Mouse (Mus musculus) stomach, postnatal 0 days (tissue): ENCODE measurements around the gene Cds1. TPM values are rescaled to one million over a fixed set of nuclear protein-coding genes. Genes with fewer than 3 reads are reported as not detected.
A peak's percentile ranks its signal among the peaks of the same experiment; 100 is the strongest.

Experiments
- ATAC-seq: fragments of 200-750 bp; cut with Nextera tagmentation; 2 replicates; pipeline ENCODE4 v1.8.0; 2017; ENCODE audit not compliant: low FRiP score, low TSS enrichment
- DNase-seq: peaks from one replicate; pipeline ENCODE4 v3.0.0-alpha.2; 2016; ENCODE audit warnings: low spot score
- H3K27ac ChIP-seq: fragments of 300-500 bp; sonication (generic); replicated peaks from 2 replicates; pipeline ENCODE4 v1.5.1; 2014; ENCODE audit warnings: mild to moderate bottlenecking, control low read depth
- H3K27me3 ChIP-seq: fragments of 300-500 bp; sonication (generic); 2 replicates; pipeline ENCODE4 v1.6.1; 2014; ENCODE audit warnings: low read length; ENCODE audit not compliant: control insufficient read depth, insufficient read depth
- H3K36me3 ChIP-seq: fragments of 300-500 bp; sonication (generic); 2 replicates; pipeline ENCODE4 v1.6.1; 2014; ENCODE audit warnings: low read length, mixed read lengths; ENCODE audit not compliant: control insufficient read depth, insufficient read depth
- H3K4me1 ChIP-seq: fragments of 300-500 bp; sonication (generic); replicated peaks from 2 replicates; pipeline ENCODE4 v1.6.1; 2014; ENCODE audit warnings: antibody characterized with exemption; ENCODE audit not compliant: control insufficient read depth, insufficient read depth
- H3K4me2 ChIP-seq: fragments of 300-500 bp; sonication (generic); replicated peaks from 2 replicates; pipeline ENCODE4 v1.6.1; 2014; ENCODE audit warnings: low read depth, mild to moderate bottlenecking, control low read depth, moderate library complexity
- H3K4me3 ChIP-seq: fragments of 300-500 bp; sonication (generic); 2 replicates; pipeline ENCODE4 v1.5.1; 2014; ENCODE audit warnings: low read depth, low read length, control low read depth
- H3K9ac ChIP-seq: fragments of 300-500 bp; sonication (generic); 2 replicates; pipeline ENCODE4 v1.6.1; 2014; ENCODE audit warnings: mild to moderate bottlenecking, low read length, control low read depth, mixed read lengths
- H3K9me3 ChIP-seq: fragments of 300-500 bp; sonication (generic); 2 replicates; pipeline ENCODE4 v1.6.1; 2016; ENCODE audit warnings: low read length; ENCODE audit not compliant: control insufficient read depth
- CTCF ChIP-seq: IDR thresholded peaks from 2 replicates; pipeline ENCODE4 v1.5.1; 2016; ENCODE audit warnings: antibody characterized with exemption, low read depth, mild to moderate bottlenecking, moderate library complexity
- EP300 ChIP-seq: optimal IDR thresholded peaks from 2 replicates; pipeline ENCODE3; 2016; ENCODE audit warnings: antibody characterized with exemption
- WGBS: fragments of 180-500 bp; shearing (Covaris S2); extraction: QIAGEN DNeasy Blood & Tissue Kit; methylation state at CpG from one replicate; pipeline ENCODE4 v1.1.7; 2014; 5-methylcytosine and 5-hydroxymethylcytosine counted together
- polyA plus RNA-seq: library from polyadenylated mRNA; unstranded; fragments of >200 nt; fragmentation: Nextera tagmentation; extraction: Ambion mirVana; gene quantifications from 2 replicates; pipeline ENCODE4 v1.2.1, GENCODE M21; 2015

Gene Cds1
- polyA plus RNA-seq: 18.0 and 18.5 TPM in 2 replicates

DNA sequence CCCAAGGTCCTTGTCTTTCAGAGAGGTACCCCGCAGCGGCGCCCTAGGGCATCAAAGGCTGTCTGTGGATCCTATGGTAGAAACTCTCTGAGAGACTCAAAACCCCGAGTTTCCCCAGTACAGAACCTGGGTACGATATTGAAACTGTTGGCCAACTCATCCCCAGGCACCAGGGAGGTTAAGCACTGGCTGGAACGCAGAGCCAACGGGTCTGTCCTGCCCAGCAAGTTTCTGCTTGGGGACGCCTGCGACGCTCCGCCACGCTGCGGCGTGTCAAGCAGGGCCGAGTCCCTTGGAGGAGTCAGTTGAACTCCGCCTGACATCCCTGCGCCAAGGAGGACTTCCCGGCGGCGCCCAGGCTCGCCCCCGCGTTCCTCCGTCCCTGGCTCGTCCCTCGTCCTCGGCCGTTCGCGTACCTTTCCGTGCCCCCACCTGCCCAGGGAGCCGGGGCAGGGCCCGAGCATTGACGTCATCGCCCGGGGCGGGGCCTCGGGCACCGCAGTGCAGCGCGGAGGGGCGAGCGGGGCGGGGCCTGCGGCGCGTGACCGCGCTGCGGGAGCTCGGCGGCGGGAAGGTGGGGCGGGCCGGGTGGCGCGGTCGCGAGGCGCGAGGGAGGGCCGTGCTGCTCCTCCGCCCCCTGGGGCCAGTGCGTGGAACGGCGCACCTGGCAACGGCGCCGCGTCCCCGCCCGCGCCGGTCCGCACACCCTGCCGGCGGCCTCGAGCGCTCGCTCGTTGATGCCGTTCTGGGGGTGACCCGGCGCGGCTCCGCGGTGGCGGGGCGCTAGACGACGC, at the start of gene Cds1:
TSS of gene Cds1 (plus strand) at position 577 of the 794 bp plus-strand sequence.
- DNase-seq: peak; percentile 85
- Histone ChIP-seq H3K4me1 (no peaks in the 10 kb centered on the region; the same call in 1 of the 2 replicates), H3K4me3 (peak within 1 kb of the TSS; percentile 83), H3K9ac (peak within 1 kb of the TSS; percentile 74), H3K36me3 (no peaks in the 10 kb centered on the region), H3K9me3 (no peaks in the 10 kb centered on the region), H3K27me3 (no peaks in the 10 kb centered on the region), H3K27ac (peak within 1 kb of the TSS; percentile 77), H3K4me2 (peak within 1 kb of the TSS; percentile 99)
- peak; percentile 89 for ATAC-seq
- under 1% methylated on average over 60 of the region's 91 CpGs for WGBS
- TF ChIP-seq CTCF: peak; percentile 28
- peak; percentile 79 for TF ChIP-seq EP300

DNA sequence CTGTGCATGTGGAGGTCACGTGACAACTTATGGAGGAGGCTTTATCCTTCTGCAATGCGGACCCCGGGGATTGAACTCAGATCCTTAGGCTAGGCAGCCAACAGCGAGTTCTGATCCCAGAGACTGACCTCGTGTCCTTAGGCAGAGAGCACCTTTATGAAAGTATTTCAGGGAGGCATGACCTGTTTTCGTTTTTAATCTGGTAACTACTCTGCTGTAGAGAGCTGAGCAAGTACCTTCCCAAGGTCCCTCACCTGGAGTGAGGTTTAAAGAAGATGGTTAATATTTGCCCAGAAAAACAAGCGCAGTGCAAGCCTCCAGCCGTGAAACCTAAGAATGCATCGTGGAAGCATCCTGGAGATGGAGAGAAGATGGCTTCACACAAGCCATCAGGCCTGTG, 40.7 kb upstream of the Cds1 start:
- Histone ChIP-seq H3K9ac (no peak overlapping the region), H3K27ac (no peak overlapping the region), H3K27me3 (no peaks in the 10 kb centered on the region), H3K4me3 (no peak overlapping the region), H3K36me3 (no peaks in the 10 kb centered on the region), H3K4me1 (no peaks in the 10 kb centered on the region; the same call in 1 of the 2 replicates), H3K4me2 (no peak overlapping the region), H3K9me3 (no peaks in the 10 kb centered on the region)
- ATAC-seq: no peak
- no peak for DNase-seq
- 81% methylated on average over 9 of the region's 9 CpGs for WGBS
- TF ChIP-seq EP300 (no peak), CTCF (no peak)

DNA sequence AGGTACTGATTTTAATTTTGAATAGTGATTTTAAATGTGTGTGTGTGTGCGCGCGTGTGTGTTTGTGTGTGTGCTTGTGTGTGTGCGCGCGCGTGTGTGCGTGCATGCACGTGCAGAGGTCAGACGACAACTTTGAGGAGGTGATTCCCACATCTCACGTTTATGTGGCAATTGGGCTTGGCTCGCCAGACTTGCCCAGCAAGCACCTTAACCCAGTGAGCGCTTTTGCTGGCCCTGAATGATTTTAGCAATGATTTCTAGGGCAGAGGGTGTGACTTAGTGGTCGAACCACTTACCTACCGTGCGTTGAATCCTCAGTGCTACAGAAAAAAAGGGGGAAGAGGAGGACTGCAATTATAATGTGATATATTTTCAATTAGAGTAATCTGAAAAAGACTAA, 40.2 kb upstream of the Cds1 start:
- ATAC-seq: no peak
- H3K36me3 ChIP-seq: no peaks in the 10 kb centered on the region
- WGBS: 85% methylated on average over 16 of the region's 16 CpGs
- no peak for DNase-seq
- no peak overlapping the region for H3K4me2 ChIP-seq
- no peaks in the 10 kb centered on the region for H3K27me3 ChIP-seq
- no peak overlapping the region for H3K4me3 ChIP-seq
- no peak overlapping the region for H3K27ac ChIP-seq
- TF ChIP-seq EP300: no peak
- TF ChIP-seq CTCF: no peak
- H3K4me1 ChIP-seq: no peaks in the 10 kb centered on the region; the same call in 1 of the 2 replicates
- H3K9me3 ChIP-seq: no peaks in the 10 kb centered on the region
- H3K9ac ChIP-seq: no peak overlapping the region

DNA sequence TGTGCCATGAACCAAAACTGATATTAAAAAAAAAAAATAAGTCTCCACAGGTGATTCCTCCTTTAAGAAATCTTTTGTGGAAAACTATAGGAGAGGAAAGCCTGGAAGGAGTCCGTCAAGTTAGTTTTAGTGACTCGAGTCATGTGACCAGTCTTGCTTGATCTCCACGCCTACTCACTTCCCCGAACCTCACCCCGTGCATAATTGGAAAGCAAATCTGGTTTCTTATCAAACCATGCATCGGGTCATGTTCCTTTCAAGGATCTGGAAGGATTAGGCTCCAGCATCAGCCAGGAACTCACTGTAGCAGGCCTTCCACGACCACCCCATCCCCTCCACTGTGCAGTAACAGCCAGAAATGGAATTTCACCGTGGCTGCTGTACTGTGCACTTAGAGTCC, 39.2 kb upstream of the Cds1 start:
- DNase-seq (no peak), ATAC-seq (0 out of 2 replicates have a peak, but pooled peaks have one; percentile 26)
- H3K36me3 ChIP-seq: no peaks in the 10 kb centered on the region
- H3K4me1 ChIP-seq: no peaks in the 10 kb centered on the region; the same call in 1 of the 2 replicates
- no peaks in the 10 kb centered on the region for H3K27me3 ChIP-seq
- H3K27ac ChIP-seq: peak overlapping the region; percentile 45; the same call in 1 of the 2 replicates
- TF ChIP-seq EP300: no peak
- no peak for TF ChIP-seq CTCF
- no peaks in the 10 kb centered on the region for H3K9me3 ChIP-seq
- WGBS: 55% methylated on average over 8 of the region's 8 CpGs
- no peak overlapping the region for H3K4me2 ChIP-seq
- H3K4me3 ChIP-seq: no peak overlapping the region
- no peak overlapping the region for H3K9ac ChIP-seq

DNA sequence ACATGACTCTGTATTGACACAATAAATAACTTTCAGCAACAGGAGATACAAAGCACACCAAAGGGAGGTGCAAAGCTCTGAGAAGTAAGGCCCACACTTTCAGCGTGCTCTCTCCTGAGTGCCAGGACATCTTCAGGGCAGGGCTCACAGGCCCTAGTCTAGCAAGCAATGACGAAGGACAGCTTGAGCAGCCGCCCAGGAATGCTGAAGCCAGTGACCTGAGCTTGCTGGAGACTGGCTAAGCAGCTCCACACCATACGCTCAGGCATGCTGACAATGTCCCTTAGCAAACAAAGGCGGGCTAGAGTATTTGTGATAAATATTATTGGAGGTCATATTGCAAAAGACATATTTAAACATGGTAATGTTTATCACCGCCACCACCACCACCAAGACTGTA, 38.6 kb upstream of the Cds1 start:
- H3K4me1 ChIP-seq: no peaks in the 10 kb centered on the region
- ATAC-seq (peak; percentile 64), DNase-seq (peak; percentile 22)
- no peaks in the 10 kb centered on the region for H3K9me3 ChIP-seq
- no peaks in the 10 kb centered on the region for H3K36me3 ChIP-seq
- no peak overlapping the region for H3K4me3 ChIP-seq
- TF ChIP-seq CTCF (no peak), EP300 (no peak)
- 46% methylated on average over 6 of the region's 6 CpGs for WGBS
- no peak overlapping the region for H3K27ac ChIP-seq
- no peak overlapping the region for H3K4me2 ChIP-seq
- H3K9ac ChIP-seq: no peak overlapping the region
- H3K27me3 ChIP-seq: no peaks in the 10 kb centered on the region

DNA sequence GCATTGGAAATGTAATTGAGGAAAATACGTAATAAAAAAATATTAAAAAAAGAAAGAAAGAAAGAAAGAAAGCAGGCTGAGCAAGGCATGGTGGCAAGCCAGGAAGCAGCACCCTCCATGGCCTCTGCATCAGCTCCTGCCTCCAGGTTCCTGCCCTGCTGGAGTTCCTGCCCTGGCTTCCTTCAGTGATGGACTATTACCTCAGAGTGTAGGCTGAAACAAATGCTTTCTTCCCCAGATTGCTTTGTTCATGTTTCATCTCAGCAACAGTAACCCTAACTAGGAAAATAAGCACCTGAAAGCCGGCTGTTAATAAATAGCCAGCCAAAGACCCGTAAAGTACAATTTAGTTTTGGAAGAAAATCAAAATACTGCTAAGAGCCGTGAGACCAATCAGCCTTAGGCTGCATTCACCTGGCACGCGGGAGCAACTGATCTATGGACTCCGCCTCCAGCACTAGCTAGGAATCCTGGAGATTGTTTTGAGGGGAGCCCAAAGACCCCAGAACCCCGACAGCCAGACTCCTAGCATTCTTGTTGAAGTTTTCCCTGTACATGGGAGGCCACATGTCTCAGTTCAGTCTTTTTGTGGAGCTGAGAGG, 36.5 kb upstream of the Cds1 start:
- no peak overlapping the region for H3K4me3 ChIP-seq
- WGBS: 69% methylated on average over 8 of the region's 8 CpGs
- H3K36me3 ChIP-seq: no peaks in the 10 kb centered on the region
- no peak for DNase-seq
- TF ChIP-seq EP300 (no peak), CTCF (no peak)
- no peaks in the 10 kb centered on the region for H3K4me1 ChIP-seq
- H3K9ac ChIP-seq: no peak overlapping the region
- H3K4me2 ChIP-seq: no peak overlapping the region
- H3K9me3 ChIP-seq: no peaks in the 10 kb centered on the region
- ATAC-seq: no peak
- H3K27me3 ChIP-seq: no peaks in the 10 kb centered on the region
- no peak overlapping the region for H3K27ac ChIP-seq
